Mouse (Mus musculus) heart, adult 2 months (tissue): ENCODE results near the gene Syt6.

Experiments used
- CTCF ChIP-seq: fragments of 200-600 bp; IDR thresholded peaks from 2 replicates; pipeline ENCODE4 v1.8.1; 2022; ENCODE audit warnings: antibody characterized with exemption, mild to moderate bottlenecking, moderate library complexity
- EP300 ChIP-seq: fragments of 200-500 bp; IDR thresholded peaks from 2 replicates; pipeline ENCODE4 v1.6.1; 2011; ENCODE audit warnings: low read depth, low read length, control low read depth; ENCODE audit not compliant: insufficient read depth
- POLR2A ChIP-seq: fragments of 200-500 bp; IDR thresholded peaks from 2 replicates; pipeline ENCODE4 v1.6.1; 2011; ENCODE audit warnings: mild to moderate bottlenecking, low read depth, low read length, control low read depth; ENCODE audit not compliant: insufficient read depth

DNA sequence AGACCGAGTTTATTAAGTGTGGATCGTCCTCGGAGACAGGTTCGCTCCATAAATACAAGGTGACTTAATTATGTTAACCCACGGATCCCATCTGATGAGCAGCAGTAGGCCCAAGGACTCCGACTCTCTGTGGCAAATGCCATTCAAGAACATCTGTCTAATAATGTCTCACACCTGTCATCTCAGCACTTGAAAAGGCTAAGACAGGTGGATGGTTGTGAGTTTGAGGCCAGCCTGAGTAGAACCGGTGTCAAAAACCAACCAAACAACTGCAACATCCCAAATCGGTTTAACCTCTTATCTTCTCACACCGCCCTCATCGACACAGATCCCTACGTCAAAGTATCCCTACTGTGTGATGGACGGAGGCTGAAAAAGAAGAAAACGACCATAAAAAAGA lies 50.1 kb downstream of the Syt6 start:
- TF ChIP-seq CTCF, result no peak
- TF ChIP-seq POLR2A, result no peak
- no peak for TF ChIP-seq EP300
